Mouse (Mus musculus) spleen, postnatal 4 days (tissue): ENCODE data around the gene Scgb2b3.

Experiments
- DNase-seq, 2 experiments: peaks; one replicate each; pipeline ENCODE4 v3.0.0; 2022; ENCODE audit warnings: low spot score in 2 of 2

The Scgb2b3 gene

DNA sequence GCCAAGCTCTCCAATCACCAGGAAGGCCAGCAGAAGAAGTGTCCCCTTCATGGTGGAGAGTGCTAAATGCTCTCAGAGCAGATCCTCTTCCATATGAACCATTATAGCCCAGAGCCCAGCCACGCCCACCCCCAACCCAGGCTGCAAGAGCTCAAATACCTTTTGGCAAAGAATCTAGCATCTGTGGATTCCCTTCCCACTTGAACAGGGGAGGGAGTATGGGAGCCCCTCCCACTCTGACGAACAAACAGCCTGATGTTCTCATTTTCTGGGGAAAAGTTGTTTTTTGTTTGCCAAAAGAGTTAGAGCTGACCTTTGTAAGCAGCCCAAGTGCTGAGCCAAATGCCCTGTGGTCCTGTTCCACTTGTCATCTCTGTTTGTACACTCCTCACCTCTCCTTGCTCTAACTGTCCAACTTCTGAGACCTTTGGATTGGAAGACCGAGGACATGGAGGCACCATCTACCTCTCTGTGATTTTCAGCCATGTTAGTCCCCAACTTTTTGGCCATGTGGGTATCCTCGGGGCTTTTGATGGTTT lies at the start of gene Scgb2b3:
Scgb2b3 (minus strand) TSS at position 51 of the 539 bp plus-strand sequence.
- no peak for DNase-seq

DNA sequence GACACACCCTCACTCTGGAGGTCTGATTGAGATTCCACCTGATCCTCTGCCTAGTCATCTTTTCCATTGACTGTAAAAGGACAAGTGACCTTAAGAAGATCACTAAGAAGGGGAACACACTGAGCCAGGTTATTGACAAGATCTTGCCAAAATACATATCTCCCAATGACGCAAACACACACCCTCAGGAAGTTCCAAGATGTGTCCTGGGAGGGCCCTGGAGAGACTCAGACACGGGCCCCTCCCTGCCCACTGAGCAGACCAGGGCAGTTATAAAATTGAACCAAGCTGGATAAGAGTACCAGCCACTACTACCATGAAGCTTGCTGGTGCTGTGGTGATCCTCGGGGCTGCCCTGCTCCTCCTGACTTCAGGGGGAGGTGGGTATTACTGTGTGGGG lies 13.4 kb upstream of the Scgb2b3 start, which contains the start of gene Scgb1b3:
Scgb1b3 (plus strand) TSS at position 301 of the 400 bp plus-strand sequence.
- no peak for DNase-seq
